In the genomic region with DNA sequence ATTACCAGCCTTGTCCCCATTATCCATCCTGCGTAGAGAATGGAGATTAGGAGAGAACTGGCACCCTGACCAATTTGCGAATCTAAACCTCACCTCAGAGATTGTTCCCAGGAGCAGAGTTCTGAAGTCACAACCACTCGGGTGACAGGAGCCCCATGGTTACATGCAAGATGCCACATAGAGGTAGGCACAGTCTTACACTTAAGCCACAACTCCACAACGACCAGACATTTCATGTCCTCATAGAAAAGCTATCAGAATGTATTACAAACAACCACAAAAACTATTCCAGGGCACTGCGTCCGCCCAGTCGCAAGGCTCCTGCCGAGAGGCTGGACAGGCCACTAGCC, we compare ENCODE assay signal across 8 mouse cellular contexts. TPM values are rescaled to one million over a fixed set of nuclear protein-coding genes. Genes with fewer than 3 reads are reported as not detected.
A peak's percentile ranks its signal among the peaks of the same experiment; 100 is the strongest.
DNase-seq lines count a peak whose midpoint lies in the region; ATAC-seq and TF ChIP-seq lines count a peak whose summit lies in the region.

No protein-coding gene starts in this region.

- peak overlapping the region; percentile 87 for H3K27ac ChIP-seq in layer of hippocampus, adult 2 months
- H3K27ac ChIP-seq in embryonic facial prominence, embryonic 13.5 days = peak overlapping the region; percentile 96
- peak overlapping the region; percentile 98 for H3K27ac ChIP-seq in intestine, embryonic 15.5 days
- H3K27ac ChIP-seq in neural tube, embryonic 12.5 days = peak overlapping the region; percentile 87

- no peak for TF ChIP-seq CTCF in layer of hippocampus, adult 2 months (conservative IDR thresholded peaks at IDR 0.05)

- H3K4me2 ChIP-seq in embryonic facial prominence, embryonic 13.5 days = peak overlapping the region; percentile 67
- H3K4me2 ChIP-seq in intestine, embryonic 15.5 days (replicated peaks) = peak overlapping the region; percentile 62
- peak overlapping the region; percentile 65 for H3K4me2 ChIP-seq in neural tube, embryonic 12.5 days (replicated peaks)

- H3K4me1 ChIP-seq in embryonic facial prominence, embryonic 13.5 days = peaks cover 25% of the 10 kb centered on the region
- 0 out of 2 replicates have a peak, but pooled peaks cover 15% of the 10 kb centered on the region for H3K4me1 ChIP-seq in intestine, embryonic 15.5 days (replicated peaks)
- H3K4me1 ChIP-seq in neural tube, embryonic 12.5 days = 0 out of 2 replicates have a peak, but pooled peaks cover 6% of the 10 kb centered on the region

- H3K27me3 ChIP-seq in embryonic facial prominence, embryonic 13.5 days = no peaks in the 10 kb centered on the region
- no peaks in the 10 kb centered on the region for H3K27me3 ChIP-seq in intestine, embryonic 15.5 days (replicated peaks)
- no peaks in the 10 kb centered on the region for H3K27me3 ChIP-seq in neural tube, embryonic 12.5 days (replicated peaks)

- H3K9ac ChIP-seq in embryonic facial prominence, embryonic 13.5 days = peak overlapping the region; percentile 88
- peak overlapping the region; percentile 86 for H3K9ac ChIP-seq in intestine, embryonic 15.5 days
- H3K9ac ChIP-seq in neural tube, embryonic 12.5 days = peak overlapping the region; percentile 84

- peaks cover 21% of the 10 kb centered on the region for H3K36me3 ChIP-seq in embryonic facial prominence, embryonic 13.5 days
- H3K36me3 ChIP-seq in intestine, embryonic 15.5 days = peaks cover 6% of the 10 kb centered on the region; the same call in 1 of the 2 replicates
- H3K36me3 ChIP-seq in neural tube, embryonic 12.5 days = peaks cover 16% of the 10 kb centered on the region

- WGBS in embryonic facial prominence, embryonic 13.5 days = under 1% methylated on average over 8 of the region's 8 CpGs
- under 1% methylated on average over 8 of the region's 8 CpGs for WGBS in intestine, embryonic 15.5 days
- 3% methylated on average over 8 of the region's 8 CpGs for WGBS in neural tube, embryonic 12.5 days

- H3K4me3 ChIP-seq in layer of hippocampus, adult 2 months = peak overlapping the region; percentile 95
- H3K4me3 ChIP-seq in embryonic facial prominence, embryonic 13.5 days = peak overlapping the region; percentile 90
- H3K4me3 ChIP-seq in intestine, embryonic 15.5 days (replicated peaks) = peak overlapping the region; percentile 97
- peak overlapping the region; percentile 81 for H3K4me3 ChIP-seq in neural tube, embryonic 12.5 days

- H3K9me3 ChIP-seq in embryonic facial prominence, embryonic 13.5 days = no peaks in the 10 kb centered on the region
- H3K9me3 ChIP-seq in intestine, embryonic 15.5 days = no peaks in the 10 kb centered on the region
- no peaks in the 10 kb centered on the region for H3K9me3 ChIP-seq in neural tube, embryonic 12.5 days

- ATAC-seq in embryonic facial prominence, embryonic 13.5 days (ENCODE audit: insufficient number of reproducible peaks, insufficient read depth, low FRiP score, low TSS enrichment, low read depth) = no peak; the same call in none of the 2 replicates
- no peak for ATAC-seq in intestine, embryonic 15.5 days
- no peak for ATAC-seq in neural tube, embryonic 12.5 days (ENCODE audit: low FRiP score, low read depth)

- DNase-seq in layer of hippocampus, adult 2 months (ENCODE audit: low spot score in 2 of 2) = no peak
- no peak for DNase-seq in layer of hippocampus, adult 9-10 months (ENCODE audit: low spot score)
- DNase-seq in layer of hippocampus, adult 9-11 months = no peak
- no peak for DNase-seq in adrenal gland, adult 8-10 months
- no peak for DNase-seq in cerebellum, postnatal 14 days

RNA-seq across cellular contexts. Expression of a gene that starts 0.4 kb away (rescaled TPM):
- 1 to 10 TPM; 3.1 to 3.6 TPM for total RNA-seq in layer of hippocampus, adult 2 months (2021)
- polyA plus RNA-seq in embryonic facial prominence, embryonic 13.5 days (2015; fragmentation: Nextera tagmentation; extraction: Ambion mirVana) = 13.3 and 17.5 TPM in 2 replicates
- polyA plus RNA-seq in intestine, embryonic 15.5 days (2015; fragmentation: Nextera tagmentation; extraction: Ambion mirVana) = 15.1 and 15.5 TPM in 2 replicates
- polyA plus RNA-seq in neural tube, embryonic 12.5 days (2016; fragmentation: Nextera tagmentation; extraction: Ambion mirVana) = 13.8 and 14.1 TPM in 2 replicates
- total RNA-seq in adrenal gland, adult 8-10 months (2022) = 10 to 100 TPM; 10.7 to 13.1 (median 11.9) TPM

RNA-seq across cellular contexts. Expression of a gene that starts 29.4 kb away (rescaled TPM):
- 10 to 100 TPM; 17.0 to 17.5 TPM for total RNA-seq in layer of hippocampus, adult 2 months (2021)
- 14.9 and 16.0 TPM in 2 replicates for polyA plus RNA-seq in embryonic facial prominence, embryonic 13.5 days (2015; fragmentation: Nextera tagmentation; extraction: Ambion mirVana)
- polyA plus RNA-seq in intestine, embryonic 15.5 days (2015; fragmentation: Nextera tagmentation; extraction: Ambion mirVana) = 6.6 and 7.8 TPM in 2 replicates
- 13.3 and 13.5 TPM in 2 replicates for polyA plus RNA-seq in neural tube, embryonic 12.5 days (2016; fragmentation: Nextera tagmentation; extraction: Ambion mirVana)
- total RNA-seq in adrenal gland, adult 8-10 months (2022) = 10 to 100 TPM; 11.0 to 14.6 (median 12.1) TPM
